Mouse (Mus musculus): ENCODE measurements at regions not wholly inside any gene's neighbourhood (a gene's known extent, or its start where the extent isn't known, plus 50 kb on each side); places are given as distances from the start of the nearest gene placed in this dataset.

GRCm38 (mm10) chr4:83915871-83916270, 390.5 kb downstream of the Ccdc171 start:
- POLR2A ChIA-PET = interaction anchor here in 1 of 4 experiments (0.7 kb wide), 1 partner anchor 9 kb away, joined by 6 read pairs; no protein-coding TSS in a partner anchor
- CTCF ChIA-PET = no interaction called here

GRCm38 (mm10) chr4:83917009-83917408, 391.7 kb downstream of the Ccdc171 start:
- ChIA-PET POLR2A (no interaction called here), CTCF (no interaction called here)

DNA sequence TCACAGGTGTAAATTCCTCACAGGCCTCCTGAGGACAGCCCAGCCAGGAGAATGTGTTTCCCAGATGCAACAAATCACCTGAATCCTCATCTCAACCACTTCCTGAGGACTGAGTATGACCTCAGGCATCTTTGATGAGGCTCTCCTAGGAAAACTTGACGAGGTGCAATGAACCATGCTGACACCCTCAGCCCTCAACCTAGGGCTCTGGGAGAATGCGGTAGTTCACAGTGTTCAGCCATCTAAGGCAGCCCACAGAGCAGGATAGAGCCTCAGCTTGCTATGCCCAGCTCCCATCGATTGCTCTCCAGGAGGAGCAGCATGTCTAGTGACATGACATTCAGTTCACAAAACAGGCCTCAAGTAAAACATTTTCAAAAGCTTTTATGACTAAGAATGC, 392.7 kb downstream of the Ccdc171 start:
- ChIA-PET CTCF (no interaction called here), POLR2A (no interaction called here)

DNA sequence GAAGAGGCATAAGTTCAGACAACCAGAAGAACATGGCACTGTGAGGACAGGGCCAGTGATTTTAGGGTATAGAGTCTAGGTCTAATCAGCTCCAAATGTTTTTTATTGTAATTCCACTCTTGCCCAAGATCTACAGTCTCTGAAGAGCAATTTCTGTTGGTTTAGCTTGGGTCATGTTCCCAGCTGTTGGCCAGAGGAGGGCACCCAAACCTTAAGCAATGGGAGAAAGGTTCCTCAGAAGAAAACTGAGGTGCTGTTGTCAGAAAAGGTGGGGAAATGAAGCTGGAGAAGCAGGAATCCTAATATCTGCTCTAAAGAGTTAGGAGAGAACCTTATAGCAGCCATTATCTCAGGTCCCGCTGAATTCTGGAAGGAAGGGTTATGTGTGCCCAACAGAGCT, 393.7 kb downstream of the Ccdc171 start:
- ChIA-PET CTCF (interaction anchor here in 1 of 4 experiments (0.6 kb wide), 1 partner anchor 69 kb away, joined by 7 read pairs; no protein-coding TSS in a partner anchor), POLR2A (no interaction called here)

DNA sequence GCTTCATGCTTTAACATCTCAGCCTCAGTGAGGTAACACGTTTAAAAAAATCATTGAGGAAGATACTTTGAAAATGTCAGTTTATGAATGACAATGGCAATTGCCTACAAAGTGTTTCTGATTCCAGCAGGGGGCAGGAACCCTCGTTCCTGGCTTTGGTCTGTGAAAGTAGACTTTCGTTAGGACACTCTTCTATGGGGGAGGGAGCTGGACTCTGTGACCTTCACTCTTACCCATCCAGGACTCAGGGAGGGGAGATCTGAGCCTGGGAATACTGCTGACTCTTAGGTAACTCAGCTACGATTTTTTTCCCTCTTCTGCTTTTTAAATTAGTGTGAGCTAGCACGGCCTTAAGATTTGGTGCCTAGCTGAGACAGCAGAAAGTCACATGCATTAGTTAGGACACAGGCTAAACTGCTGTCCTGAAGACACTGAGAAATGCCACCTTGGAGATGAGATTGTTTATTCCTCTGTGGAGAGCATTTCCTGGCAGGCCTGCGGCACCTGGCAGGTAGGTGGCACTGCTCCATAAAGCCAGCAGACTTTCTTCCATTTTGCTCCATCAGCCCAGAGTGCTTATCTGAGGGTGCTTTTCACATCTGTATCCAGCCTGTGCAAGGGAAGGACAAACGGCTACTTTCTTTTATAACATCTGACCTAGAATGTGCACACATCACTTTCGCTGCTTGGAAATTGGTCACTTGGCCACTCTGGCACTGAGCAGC, 399.9 kb downstream of the Ccdc171 start:
- CTCF ChIA-PET = no interaction called here
- POLR2A ChIA-PET = no interaction called here

- ChIA-PET CTCF (no interaction called here), POLR2A (no interaction called here)
These were observed 400.9 kb downstream of the Ccdc171 start for GRCm38 (mm10) chr4:83926195-83926731.

DNA sequence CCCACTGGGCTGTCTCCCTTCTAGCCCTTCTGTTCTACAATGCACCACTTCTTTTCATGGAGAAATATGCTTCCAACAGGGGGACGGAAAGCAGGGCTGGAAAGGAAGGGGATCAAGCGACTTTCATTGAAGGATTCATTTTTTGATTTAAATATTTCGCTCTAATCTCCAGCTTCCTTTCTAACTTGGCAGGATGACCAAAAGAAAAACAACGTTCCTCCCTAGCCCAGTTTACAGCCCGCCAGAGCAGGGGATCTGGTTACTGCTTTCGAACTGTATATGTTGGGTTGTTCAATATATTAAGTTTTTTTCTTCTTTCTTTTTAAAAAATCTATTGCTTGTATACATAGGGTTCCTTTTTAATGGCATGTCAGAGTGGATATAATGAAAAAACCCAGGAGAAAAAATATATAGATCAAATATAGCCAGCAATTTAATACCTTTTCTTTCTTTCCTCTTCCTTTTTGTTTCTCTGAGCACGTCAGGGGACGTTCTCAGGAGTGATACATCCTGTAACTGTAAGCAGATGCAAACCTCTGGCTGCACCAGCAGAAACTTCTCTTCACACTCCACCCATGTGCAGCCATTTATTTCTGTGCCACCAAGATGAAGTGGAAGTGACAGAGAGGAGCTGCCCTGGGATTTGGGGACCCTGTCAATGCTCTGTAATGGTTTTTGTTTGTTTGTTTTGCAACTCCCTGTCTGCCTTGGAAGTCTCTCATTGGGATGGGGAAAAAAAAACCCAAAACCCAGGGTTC, 406.7 kb downstream of the Ccdc171 start:
- CTCF ChIA-PET = no interaction called here
- POLR2A ChIA-PET = no interaction called here

DNA sequence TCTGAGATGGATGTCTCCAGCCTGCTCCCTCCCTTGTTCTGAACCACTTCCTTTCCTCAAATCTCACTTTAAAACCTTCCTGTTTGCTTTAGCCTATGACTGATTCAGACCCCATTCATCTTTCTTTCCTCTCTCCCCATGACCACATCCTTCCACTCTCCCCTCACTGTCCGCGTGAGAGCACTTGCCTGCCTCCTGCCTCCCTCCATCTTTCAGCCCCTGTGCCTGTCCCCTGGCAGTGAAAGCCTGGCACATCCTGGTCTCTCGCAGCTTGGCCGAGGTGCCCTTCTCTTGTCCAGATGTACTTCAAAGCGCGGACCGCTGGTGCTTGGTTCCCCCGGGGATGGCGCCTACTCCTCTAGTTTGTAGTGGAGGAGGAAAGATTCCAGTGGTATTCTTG, 416.3 kb downstream of the Ccdc171 start:
- ChIA-PET CTCF (no interaction called here), POLR2A (no interaction called here)

- POLR2A ChIA-PET = no interaction called here
- CTCF ChIA-PET = no interaction called here
These were observed 424.3 kb downstream of the Ccdc171 start for GRCm38 (mm10) chr4:83949612-83950011.

DNA sequence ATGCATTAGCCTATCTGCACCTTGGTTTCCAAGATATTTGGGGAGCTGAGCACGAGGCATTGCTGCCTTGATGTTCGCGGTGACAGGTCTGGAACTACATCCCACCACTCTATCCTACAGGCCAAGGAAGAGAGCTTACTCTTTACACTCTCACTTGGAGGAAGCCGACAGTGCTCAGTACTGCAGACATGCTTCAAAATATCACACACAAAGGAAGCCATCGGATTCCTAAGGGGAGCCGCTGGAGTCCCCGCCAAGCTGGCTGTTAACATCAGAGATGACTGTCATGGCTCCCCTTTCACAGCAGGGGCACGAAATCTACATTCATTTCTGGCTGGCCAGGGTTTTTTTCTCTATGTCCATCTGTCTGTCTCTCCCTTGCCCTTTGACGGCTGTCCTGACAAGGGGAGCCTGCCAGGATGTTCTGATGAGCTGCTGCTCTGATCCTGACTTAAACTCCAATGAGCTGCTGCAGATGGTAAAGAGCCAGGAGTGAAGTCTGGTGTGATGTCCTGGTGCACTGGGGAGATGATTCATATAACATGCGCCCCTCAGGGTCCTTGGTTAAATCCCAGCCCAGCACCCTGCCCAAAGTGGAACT, 425.6 kb downstream of the Ccdc171 start:
- POLR2A ChIA-PET = interaction anchor here in 1 of 4 experiments (0.8 kb wide), 1 partner anchor 8 kb away, joined by 3 read pairs; no protein-coding TSS in a partner anchor
- CTCF ChIA-PET = no interaction called here

DNA sequence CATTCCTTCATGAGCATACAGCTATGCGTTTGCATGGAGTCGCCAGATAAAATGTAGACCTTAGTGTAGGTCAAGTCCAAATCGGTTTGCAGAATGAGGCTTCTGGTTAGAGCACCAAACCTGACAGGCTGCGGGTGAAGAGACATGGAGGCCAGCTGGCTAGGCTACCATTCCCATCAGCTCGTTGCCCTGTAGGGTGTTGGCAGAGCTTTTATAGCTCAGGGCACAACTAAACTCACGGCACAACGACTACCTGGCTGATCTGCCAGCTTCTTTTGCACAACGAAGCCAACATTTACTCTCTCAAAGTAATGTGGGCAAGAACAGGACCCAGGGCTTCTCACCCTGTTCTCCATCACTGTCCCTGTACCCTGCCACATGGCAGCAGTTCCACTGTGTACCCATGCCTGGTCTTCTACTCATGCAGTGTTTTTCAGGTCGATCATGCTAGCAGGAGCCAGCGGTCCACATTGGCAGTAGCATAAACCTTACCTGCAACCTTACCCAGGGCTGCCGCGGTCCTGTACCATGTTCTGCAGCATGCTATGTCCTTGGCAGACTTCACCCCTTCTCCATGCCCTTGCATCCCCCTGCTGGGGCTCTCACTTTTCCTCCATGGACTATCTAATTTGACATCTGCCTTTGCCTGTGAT, 431.0 kb downstream of the Ccdc171 start:
- ChIA-PET CTCF (interaction anchor here in 1 of 4 experiments (0.6 kb wide), 1 partner anchor 141 kb away, joined by 3 read pairs; no protein-coding TSS in a partner anchor), POLR2A (interaction anchor here in 1 of 4 experiments (0.5 kb wide), 1 partner anchor 772 kb away, joined by 3 read pairs; no protein-coding TSS in a partner anchor)

GRCm38 (mm10) chr4:83957217-83957692, 431.9 kb downstream of the Ccdc171 start:
- CTCF ChIA-PET = no interaction called here
- POLR2A ChIA-PET = no interaction called here

- ChIA-PET POLR2A (no interaction called here), CTCF (no interaction called here)
These were observed 441.6 kb downstream of the Ccdc171 start for GRCm38 (mm10) chr4:83966898-83967297.

DNA sequence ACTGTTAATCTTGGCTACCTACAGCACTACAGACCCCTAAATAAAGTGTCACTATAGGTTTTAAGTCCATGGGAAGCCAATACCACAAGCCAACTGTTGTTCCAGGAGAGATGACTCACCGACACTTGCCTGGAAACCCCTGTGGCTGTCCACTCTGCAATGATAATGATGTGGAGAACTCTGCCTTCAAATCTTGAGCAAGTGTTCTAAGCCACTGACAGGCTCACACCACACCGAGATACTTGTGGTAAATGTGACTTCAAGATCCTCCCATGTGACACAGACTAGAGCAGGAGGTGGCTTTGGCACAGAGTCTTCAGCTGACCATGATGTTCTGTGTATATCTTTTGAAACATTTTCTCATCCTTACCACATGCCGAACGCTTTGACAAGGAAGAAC, 447.8 kb downstream of the Ccdc171 start:
- POLR2A ChIA-PET = no interaction called here
- CTCF ChIA-PET = no interaction called here

DNA sequence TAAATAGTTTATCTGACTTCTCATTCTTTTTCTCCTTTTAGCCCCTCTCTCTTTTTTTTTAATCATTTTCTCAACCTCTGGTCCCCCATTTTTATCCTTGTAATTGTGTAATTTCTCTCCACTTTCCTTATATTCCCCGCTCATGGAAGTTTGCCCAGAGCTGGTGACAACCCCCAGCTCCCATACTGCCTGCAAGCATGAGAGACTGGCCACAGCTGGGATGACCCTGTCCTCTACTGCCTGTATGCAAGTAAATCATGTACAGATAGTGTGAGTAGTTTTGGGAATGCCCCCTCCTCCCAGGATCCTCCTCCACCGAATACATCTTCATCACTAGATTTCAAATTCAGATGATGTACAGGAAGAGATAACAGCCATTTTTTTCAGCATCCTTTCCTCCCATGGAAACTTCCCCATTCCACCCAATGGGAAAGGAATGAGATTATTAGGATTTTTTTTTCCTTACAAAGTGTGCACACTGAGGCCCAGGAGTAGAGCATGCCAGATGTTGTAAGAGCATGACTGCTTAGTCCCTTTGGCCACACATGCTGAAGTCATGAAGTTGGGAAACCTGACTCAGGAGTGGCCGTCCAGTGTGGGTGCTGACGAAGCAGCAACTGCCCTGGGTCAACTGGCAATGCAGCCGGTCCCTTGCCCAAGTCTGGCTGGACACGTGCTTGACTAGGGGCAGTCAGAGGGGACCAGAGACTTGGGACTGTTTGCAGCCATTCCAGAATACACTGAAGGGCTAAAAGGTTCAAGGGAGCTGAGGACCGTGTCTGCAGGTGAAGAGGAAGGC, 449.1 kb downstream of the Ccdc171 start:
- CTCF ChIA-PET = no interaction called here
- POLR2A ChIA-PET = no interaction called here

- ChIA-PET CTCF (interaction anchor here in 1 of 4 experiments (0.7 kb wide), 1 partner anchor 1088 kb away, joined by 3 read pairs; no protein-coding TSS in a partner anchor), POLR2A (interaction anchor here in 2 of 4 experiments (0.6 to 0.7 kb wide), 3 partner anchors 70 to 527 kb away, joined by 3 to 8 read pairs (median 4); no protein-coding TSS in a partner anchor)
These were observed 450.2 kb downstream of the Ccdc171 start for GRCm38 (mm10) chr4:83975569-83975968.

DNA sequence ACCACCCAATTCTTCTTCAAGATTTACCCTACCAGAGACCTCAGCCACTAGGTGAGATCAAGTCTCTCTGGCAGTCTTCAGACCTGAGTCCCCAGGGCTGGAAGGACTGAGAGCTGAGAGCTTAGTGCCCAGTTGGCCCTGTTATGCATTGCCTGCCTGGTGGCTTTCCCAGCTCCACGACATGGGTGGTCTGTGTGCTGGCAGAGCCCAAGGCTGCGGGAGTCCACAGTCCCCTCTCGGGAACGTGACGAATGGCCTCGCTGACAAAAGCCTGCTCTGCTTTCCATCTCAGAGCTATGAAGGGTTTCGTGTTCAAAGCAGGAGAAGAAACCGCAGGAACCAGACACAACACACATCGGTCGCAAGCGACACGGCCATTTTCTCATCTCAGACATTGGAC, 450.7 kb downstream of the Ccdc171 start:
- POLR2A ChIA-PET = interaction anchor here in 2 of 4 experiments (0.6 to 0.7 kb wide), 3 partner anchors 70 to 527 kb away, joined by 3 to 8 read pairs (median 4); no protein-coding TSS in a partner anchor
- CTCF ChIA-PET = interaction anchor here in 1 of 4 experiments (0.7 kb wide), 1 partner anchor 1088 kb away, joined by 3 read pairs; no protein-coding TSS in a partner anchor

DNA sequence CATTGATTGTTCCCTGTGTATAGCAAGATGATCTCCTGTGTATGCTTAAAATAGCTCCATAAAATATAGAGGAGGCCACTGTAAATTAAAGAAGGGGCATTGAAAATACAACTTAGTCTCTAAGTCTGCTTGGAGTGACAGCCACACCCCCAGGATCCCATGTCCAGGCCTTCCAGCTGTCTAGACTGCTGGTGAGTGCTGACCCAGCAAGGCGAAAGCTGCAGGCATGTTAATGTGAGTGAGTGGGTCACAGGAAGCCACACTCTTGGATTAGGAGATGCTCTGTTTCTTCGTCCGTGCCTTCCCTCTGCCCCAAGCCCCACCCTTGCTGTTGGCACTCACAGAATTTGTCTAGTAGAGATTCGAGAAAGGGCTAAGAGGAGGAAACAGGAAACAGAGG, 453.7 kb downstream of the Ccdc171 start:
- ChIA-PET POLR2A (no interaction called here), CTCF (interaction anchor here in 1 of 4 experiments (0.5 kb wide), 1 partner anchor 82 kb away, joined by 3 read pairs; no protein-coding TSS in a partner anchor)

Data from embryonic stem cell, embryonic (primary cell).